Mouse (Mus musculus) cortical plate, adult 2 months (tissue): Measurements from ENCODE around the gene Setd7.

Source experiments
- CTCF ChIP-seq: fragments of 200-500 bp; IDR thresholded peaks from 2 replicates; pipeline ENCODE4 v1.5.1; 2011; ENCODE audit warnings: mild to moderate bottlenecking, control low read depth, low read length; ENCODE audit not compliant: insufficient read depth; ENCODE audit errors: extremely low read depth
- POLR2A ChIP-seq: fragments of 200-500 bp; IDR thresholded peaks from 2 replicates; pipeline ENCODE4 v1.6.1; 2011; ENCODE audit warnings: mild to moderate bottlenecking, low read length, control low read depth; ENCODE audit not compliant: insufficient read depth; ENCODE audit errors: extremely low read depth

DNA sequence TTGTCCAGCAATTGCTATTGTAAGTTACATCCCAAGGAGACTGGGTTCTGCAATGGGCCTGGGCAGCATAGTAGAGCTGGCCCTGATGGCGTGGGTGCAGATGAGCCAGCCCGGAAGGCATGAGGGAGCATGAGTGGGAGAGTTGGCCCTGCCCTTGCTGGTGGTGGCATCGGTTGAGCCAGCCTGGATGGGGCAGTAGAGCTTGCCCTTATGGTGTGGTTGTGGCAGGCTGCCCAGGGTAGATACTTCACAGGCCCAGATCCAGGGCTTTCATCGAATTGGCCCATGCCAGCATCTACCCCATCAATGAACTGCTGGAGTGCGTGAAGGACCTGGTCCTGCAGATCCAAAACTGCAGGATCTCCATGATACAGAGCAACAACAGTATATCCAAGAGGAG is 48.7 kb downstream of the Setd7 start:
- TF ChIP-seq POLR2A (no peak), CTCF (no peak)
